Mouse (Mus musculus) forebrain, embryonic 10.5 days (tissue): ENCODE measurements at regions not wholly inside any gene's neighbourhood (a gene's known extent, or its start where the extent isn't known, plus 50 kb on each side); places are given as distances from the start of the nearest gene placed in this dataset.

ENCODE experiments used
- DNase-seq: peaks from one replicate; pipeline ENCODE4 v3.0.0-alpha.2; 2017; ENCODE audit warnings: low spot score; ENCODE audit errors: extremely low spot score
- H3K27ac ChIP-seq: fragments of 300-500 bp; sonication (generic); 2 replicates; pipeline ENCODE4 v1.5.1; 2016; ENCODE audit warnings: mild to moderate bottlenecking
- H3K27me3 ChIP-seq: fragments of 300-500 bp; sonication (generic); 2 replicates; pipeline ENCODE4 v1.6.1; 2016; ENCODE audit warnings: mild to moderate bottlenecking; ENCODE audit not compliant: poor library complexity, severe bottlenecking
- H3K36me3 ChIP-seq: fragments of 300-500 bp; sonication (generic); replicated peaks from 2 replicates; pipeline ENCODE4 v1.6.1; 2016; ENCODE audit warnings: mild to moderate bottlenecking, moderate library complexity
- H3K4me1 ChIP-seq: fragments of 300-500 bp; sonication (generic); 2 replicates; pipeline ENCODE4 v1.6.1; 2016
- H3K4me3 ChIP-seq: fragments of 300-500 bp; sonication (generic); 2 replicates; pipeline ENCODE4 v1.5.1; 2016; ENCODE audit warnings: mild to moderate bottlenecking, moderate library complexity
- H3K9me3 ChIP-seq: fragments of 300-500 bp; sonication (generic); 2 replicates; pipeline ENCODE4 v1.6.1; 2016; ENCODE audit warnings: mild to moderate bottlenecking, moderate library complexity
- WGBS: fragments of 180-500 bp; shearing (Covaris S2); methylation state at CpG from one replicate; pipeline ENCODE4 v1.1.7; 2016; 5-methylcytosine and 5-hydroxymethylcytosine counted together

DNA sequence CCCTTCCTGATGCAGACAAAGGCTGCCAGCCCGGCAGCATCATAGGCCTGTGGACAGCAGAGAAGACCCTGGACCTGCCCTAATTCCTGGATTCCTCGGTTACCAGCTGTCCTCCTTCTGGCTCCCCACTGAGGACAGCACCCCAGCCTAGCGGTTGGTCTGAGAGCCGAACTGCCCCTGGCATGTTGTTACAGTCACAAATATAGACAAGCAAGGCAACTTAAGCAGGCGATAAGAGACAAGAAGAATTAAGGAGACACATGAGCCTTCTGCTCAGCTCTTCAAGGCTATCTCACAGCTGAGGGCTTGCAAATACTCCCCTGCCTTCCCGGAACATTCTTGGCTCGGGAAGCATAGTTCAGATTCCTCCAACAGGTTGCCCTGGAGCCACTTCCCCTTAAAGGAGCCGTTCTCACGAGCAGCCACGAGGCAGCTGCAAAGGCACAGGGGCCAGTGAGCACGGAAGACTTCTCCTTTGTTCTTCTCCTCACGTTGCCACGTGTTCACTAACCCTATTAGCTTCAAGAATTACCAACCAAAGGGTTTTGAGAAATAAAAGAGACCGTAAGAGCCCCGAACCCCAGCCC, 146.6 kb upstream of the Dapk1 start:
- Histone ChIP-seq H3K9me3 (no peaks in the 10 kb centered on the region), H3K4me1 (peaks cover 17% of the 10 kb centered on the region), H3K27ac (peak overlapping the region; percentile 80), H3K36me3 (no peaks in the 10 kb centered on the region), H3K4me3 (no peak overlapping the region), H3K27me3 (no peaks in the 10 kb centered on the region)
- peak; percentile 51 for DNase-seq
- WGBS: 40% methylated on average over 15 of the region's 15 CpGs

DNA sequence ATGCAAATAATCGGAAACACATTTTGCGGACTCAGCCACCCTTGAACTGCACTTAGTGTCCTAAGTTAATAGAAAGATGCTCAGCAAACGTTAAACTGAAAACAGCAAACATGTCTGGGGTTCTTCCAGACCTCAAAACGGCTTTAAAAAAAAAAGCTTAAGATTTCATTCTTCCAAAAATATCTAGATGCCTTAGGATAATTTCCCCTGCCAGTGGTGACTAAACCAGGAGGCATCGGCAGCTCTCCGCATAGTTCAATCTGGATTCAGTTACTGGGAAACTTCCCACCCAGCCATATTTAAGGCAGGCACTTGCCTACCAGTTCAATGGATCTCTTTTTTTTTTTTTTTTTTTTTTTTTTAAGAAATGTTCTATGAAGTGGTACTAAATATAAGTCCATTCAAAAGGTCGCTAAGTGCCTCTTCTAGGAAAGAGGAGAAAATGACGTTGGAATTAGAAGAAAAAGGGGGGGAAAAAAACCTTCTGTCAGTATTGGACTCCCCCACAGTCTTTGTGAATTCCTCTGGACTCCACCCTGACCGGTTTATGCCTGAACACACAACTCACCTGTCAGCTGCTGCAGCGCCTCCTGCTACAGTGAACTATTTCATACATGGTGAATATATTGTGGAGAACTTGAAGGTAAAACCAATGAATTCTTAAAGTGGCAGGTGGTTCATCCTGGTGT, 145.7 kb upstream of the Dapk1 start:
- Histone ChIP-seq H3K4me1 (peaks cover 13% of the 10 kb centered on the region), H3K36me3 (no peaks in the 10 kb centered on the region), H3K27me3 (no peaks in the 10 kb centered on the region), H3K4me3 (no peak overlapping the region), H3K9me3 (no peaks in the 10 kb centered on the region), H3K27ac (no peak overlapping the region; the same call in 1 of the 2 replicates)
- WGBS: 74% methylated on average over 10 of the region's 10 CpGs
- DNase-seq: no peak

DNA sequence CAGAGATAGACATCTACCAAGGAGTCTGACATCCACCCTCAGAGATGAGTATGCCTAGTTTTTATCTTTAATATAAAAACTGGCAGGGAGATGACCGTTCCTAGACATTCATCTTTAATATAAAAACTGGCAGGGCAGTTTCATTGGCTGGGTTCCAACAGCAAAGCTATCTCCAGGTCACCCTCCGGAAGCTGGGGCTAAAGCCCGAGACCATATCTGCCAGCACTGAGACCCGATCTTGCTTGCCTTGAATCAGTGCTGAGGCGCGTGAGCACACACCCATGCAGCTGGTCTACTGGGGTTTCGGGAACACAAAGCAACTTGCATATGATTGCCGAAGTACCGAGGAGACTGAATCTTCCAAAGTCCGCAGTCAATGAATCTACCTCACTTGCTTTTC, 144.5 kb upstream of the Dapk1 start:
- 95% methylated on average over 10 of the region's 10 CpGs for WGBS
- Histone ChIP-seq H3K9me3 (no peaks in the 10 kb centered on the region), H3K4me3 (no peak overlapping the region), H3K27me3 (no peaks in the 10 kb centered on the region), H3K4me1 (peaks cover 13% of the 10 kb centered on the region), H3K27ac (no peak overlapping the region), H3K36me3 (no peaks in the 10 kb centered on the region)
- no peak for DNase-seq

- H3K27ac ChIP-seq: no peak overlapping the region
- H3K4me1 ChIP-seq: peaks cover 13% of the 10 kb centered on the region
- no peaks in the 10 kb centered on the region for H3K27me3 ChIP-seq
- no peaks in the 10 kb centered on the region for H3K36me3 ChIP-seq
- H3K9me3 ChIP-seq: no peaks in the 10 kb centered on the region
- no peak overlapping the region for H3K4me3 ChIP-seq
- no peak for DNase-seq
- 92% methylated on average over 5 of the region's 5 CpGs for WGBS
Measured at GRCm38 (mm10) chr13:60459002-60459401, 142.7 kb upstream of the Dapk1 start.

- H3K36me3 ChIP-seq: no peaks in the 10 kb centered on the region
- 0 out of 2 replicates have a peak, but pooled peaks cover 4% of the 10 kb centered on the region for H3K27me3 ChIP-seq
- no peak for DNase-seq
- H3K4me3 ChIP-seq: no peak overlapping the region
- H3K9me3 ChIP-seq: no peaks in the 10 kb centered on the region
- peaks cover 8% of the 10 kb centered on the region for H3K4me1 ChIP-seq
- WGBS: 83% methylated on average over 5 of the region's 5 CpGs
- peak overlapping the region; percentile 63 for H3K27ac ChIP-seq
Measured at GRCm38 (mm10) chr13:60466553-60467313, 135.0 kb upstream of the Dapk1 start.

DNA sequence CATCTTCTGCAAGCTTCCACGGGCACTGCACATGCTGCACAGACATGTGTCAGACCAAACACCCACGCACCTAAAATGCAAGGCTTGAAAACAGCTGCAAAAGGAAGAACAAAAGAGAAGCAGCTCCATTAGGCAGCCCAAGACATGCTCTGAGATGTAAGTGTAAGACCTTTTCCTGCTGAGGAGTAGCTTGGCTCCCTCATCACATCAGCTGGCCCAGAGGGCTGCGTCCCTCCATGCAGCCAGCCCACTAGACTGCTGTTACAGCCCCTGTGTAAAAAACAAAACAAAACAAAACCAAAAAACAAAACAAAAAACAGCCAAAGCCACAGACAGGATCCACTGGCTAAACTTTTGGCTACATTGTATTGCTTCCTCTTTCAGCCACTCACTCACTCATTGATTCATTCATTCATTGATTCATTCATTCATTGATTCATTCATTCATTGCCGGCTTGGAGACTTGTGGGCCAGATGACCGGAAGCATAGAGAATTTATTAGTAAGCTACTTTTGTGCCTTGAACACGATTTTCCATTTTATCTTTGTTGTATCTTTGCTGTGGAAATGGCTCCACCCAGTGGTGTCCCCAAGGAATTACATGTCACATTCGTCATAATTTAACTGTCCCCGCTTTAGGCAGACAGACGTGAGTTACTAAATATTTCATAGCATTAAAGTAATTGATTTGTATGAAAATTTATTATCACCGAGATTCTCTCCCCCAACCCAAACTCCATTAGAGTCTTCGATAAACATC, 133.7 kb upstream of the Dapk1 start:
- peak; percentile 54 for DNase-seq
- 27% methylated on average over 11 of the region's 11 CpGs for WGBS
- Histone ChIP-seq H3K27me3 (0 out of 2 replicates have a peak, but pooled peaks cover 4% of the 10 kb centered on the region), H3K4me1 (peaks cover 8% of the 10 kb centered on the region), H3K4me3 (no peak overlapping the region), H3K36me3 (no peaks in the 10 kb centered on the region), H3K27ac (peak overlapping the region; percentile 77), H3K9me3 (no peaks in the 10 kb centered on the region)

DNA sequence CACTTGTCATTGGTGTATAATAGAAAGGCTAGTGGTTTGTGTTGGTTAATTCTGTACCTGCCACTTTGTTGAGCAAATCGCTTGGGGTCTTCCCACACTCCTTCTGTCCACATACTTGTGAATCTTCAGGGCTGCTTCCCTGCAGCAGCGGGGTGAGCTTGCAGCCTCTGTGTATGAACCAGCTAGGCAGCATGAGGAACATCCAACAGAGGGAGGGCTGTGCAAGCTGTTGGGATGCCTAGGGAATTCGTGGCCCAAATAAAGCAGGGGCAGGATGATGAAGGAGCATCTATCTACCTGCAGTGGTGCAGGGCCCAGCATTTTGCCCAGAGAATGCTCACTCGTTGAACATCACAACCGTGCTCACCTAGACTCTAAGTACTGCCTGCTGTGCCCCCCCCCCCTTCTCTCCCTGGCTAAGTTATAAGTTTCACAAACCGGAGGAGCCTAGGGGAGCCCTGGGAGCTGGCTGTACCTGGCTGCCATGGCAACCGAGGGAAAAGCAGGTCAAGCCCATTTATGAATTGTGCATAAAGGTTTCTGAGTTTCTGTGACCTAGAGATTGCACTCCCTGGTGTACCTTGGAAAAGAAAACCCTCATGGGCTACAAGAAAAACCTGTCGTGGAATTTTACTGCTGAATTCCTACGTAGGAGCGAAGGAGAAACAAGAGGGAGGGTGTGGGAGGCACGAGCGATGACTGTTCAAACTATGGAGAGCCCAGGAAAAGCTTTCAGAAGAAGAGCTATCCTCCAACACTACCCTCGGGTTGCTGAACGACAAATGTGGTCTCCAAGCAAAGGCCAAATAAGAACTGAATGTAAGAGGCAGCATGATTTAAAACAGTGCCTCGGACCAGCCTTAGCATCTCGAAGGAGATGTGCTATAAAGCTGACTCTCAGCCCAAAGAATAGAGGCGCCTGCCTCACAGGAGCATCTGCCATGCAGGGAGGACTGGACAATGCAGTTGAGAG, 131.0 kb upstream of the Dapk1 start:
- Histone ChIP-seq H3K4me3 (no peak overlapping the region), H3K9me3 (no peaks in the 10 kb centered on the region), H3K27me3 (peaks cover 15% of the 10 kb centered on the region; the same call in 1 of the 2 replicates), H3K27ac (no peak overlapping the region), H3K4me1 (peaks cover 12% of the 10 kb centered on the region), H3K36me3 (no peaks in the 10 kb centered on the region)
- DNase-seq: no peak
- 76% methylated on average over 17 of the region's 17 CpGs for WGBS

DNA sequence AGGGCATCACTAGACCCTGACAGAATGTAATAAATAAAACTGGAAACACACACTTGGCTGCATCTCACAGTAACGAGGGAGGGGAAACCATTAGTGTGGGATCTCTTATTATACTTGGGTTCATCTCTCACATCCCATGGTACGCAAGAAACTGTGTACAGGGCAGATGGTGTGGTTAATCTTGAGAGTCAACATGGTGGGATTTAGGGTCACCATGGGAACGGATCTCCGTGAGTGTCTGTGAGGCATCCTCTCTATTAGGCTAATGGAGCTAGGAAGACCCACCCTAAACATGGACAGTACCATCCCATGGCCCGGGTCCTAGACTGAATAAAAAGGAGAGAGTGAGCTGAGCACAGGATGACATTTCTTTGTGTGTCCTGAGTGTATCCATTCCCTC, 130.1 kb upstream of the Dapk1 start:
- Histone ChIP-seq H3K27ac (no peak overlapping the region), H3K4me3 (no peak overlapping the region), H3K27me3 (peaks cover 21% of the 10 kb centered on the region; the same call in 1 of the 2 replicates), H3K9me3 (no peaks in the 10 kb centered on the region), H3K4me1 (peaks cover 16% of the 10 kb centered on the region), H3K36me3 (no peaks in the 10 kb centered on the region)
- 84% methylated on average over 5 of the region's 5 CpGs for WGBS
- no peak for DNase-seq

DNA sequence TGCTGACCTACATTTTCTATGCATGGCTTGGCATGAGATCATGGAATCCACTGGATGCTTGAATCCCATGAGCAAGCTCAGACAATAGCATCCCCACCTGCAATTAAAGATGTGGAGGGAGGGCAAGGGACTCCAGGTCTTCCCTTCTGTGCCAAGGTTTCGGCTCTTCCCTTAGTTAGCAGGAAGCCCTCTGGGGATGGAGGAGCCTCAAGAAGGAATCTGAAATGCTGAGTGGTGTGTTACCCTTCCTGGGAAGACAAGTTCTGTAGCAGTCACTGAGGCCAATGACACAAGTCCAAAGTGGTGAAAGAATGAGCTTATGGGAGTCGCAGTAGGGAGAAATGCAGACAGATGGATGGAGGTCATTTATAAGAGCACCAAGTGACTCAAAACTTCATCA, 125.4 kb upstream of the Dapk1 start:
- Histone ChIP-seq H3K4me1 (peaks cover 35% of the 10 kb centered on the region), H3K9me3 (no peaks in the 10 kb centered on the region), H3K36me3 (no peaks in the 10 kb centered on the region), H3K27ac (no peak overlapping the region), H3K27me3 (peaks cover 48% of the 10 kb centered on the region), H3K4me3 (no peak overlapping the region)
- 84% methylated on average over 2 of the region's 2 CpGs for WGBS
- no peak for DNase-seq

DNA sequence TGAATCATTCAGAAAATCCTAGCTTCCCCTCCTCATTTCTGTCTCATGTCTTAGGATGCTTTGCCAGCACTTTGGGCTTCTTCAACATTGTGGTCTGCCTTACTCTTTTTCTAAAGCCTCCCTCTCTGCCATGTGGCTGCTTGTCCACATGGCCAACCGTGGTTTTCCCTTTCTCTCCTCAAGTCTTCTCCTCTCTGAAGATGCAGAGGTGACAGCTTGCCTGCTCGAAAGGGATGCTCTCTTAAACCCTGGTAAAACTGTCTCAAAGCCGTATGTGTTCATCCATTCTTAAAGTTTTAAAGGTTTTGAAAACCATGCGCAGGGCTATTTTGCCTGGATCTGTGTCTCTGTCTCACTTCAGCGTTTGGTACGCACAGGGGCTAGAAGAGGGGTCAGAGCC, 123.4 kb upstream of the Dapk1 start:
- no peaks in the 10 kb centered on the region for H3K36me3 ChIP-seq
- no peak overlapping the region for H3K4me3 ChIP-seq
- H3K4me1 ChIP-seq: peaks cover 36% of the 10 kb centered on the region
- 84% methylated on average over 6 of the region's 6 CpGs for WGBS
- H3K27me3 ChIP-seq: peaks cover 54% of the 10 kb centered on the region
- H3K27ac ChIP-seq: no peak overlapping the region
- H3K9me3 ChIP-seq: no peaks in the 10 kb centered on the region
- DNase-seq: no peak

GRCm38 (mm10) chr13:60479043-60479861, 122.5 kb upstream of the Dapk1 start:
- Histone ChIP-seq H3K9me3 (peaks cover 5% of the 10 kb centered on the region; the same call in 1 of the 2 replicates), H3K4me1 (peaks cover 32% of the 10 kb centered on the region), H3K27ac (peak overlapping the region; percentile 63; the same call in 1 of the 2 replicates), H3K36me3 (no peaks in the 10 kb centered on the region), H3K27me3 (peaks cover 48% of the 10 kb centered on the region), H3K4me3 (peak overlapping the region; percentile 42)
- 8% methylated on average over 18 of the region's 18 CpGs for WGBS
- DNase-seq: peak; percentile 38
